Mouse (Mus musculus): ENCODE data around the gene Dnaja2.

GRCm38 (mm10) chr8:85536332-85536731 lies 18.8 kb downstream of the Dnaja2 start:
- TF ChIP-seq POLR2A (IDR thresholded peaks at IDR 0.05; ENCODE audit: borderline replicate concordance, insufficient read depth, low read length) (no peak), CTCF (IDR thresholded peaks at IDR 0.05; ENCODE audit: borderline replicate concordance, insufficient read depth, low read depth, low read length) (no peak)
